8 mouse cellular contexts compared by ENCODE assay signal in genomic region chr17:34586796-34587422, GRCm38 (mm10). TPM values are rescaled to one million over a fixed set of nuclear protein-coding genes. Genes with fewer than 3 reads are reported as not detected.
A peak's percentile ranks its signal among the peaks of the same experiment; 100 is the strongest.
DNase-seq lines count a peak whose midpoint lies in the region; ATAC-seq and TF ChIP-seq lines count a peak whose summit lies in the region.

No protein-coding gene starts in this region.

- H3K9me3 ChIP-seq in hindbrain, postnatal 0 days (ENCODE audit: low read length): no peaks in the 10 kb centered on the region

- TF ChIP-seq CTCF in gastrocnemius, adult 2 months (IDR thresholded peaks at IDR 0.05): no peak
- no peak for TF ChIP-seq CTCF in hindbrain, postnatal 0 days (IDR thresholded peaks at IDR 0.05; ENCODE audit: low read depth)

- no peaks in the 10 kb centered on the region for H3K27me3 ChIP-seq in hindbrain, postnatal 0 days (ENCODE audit: insufficient read depth, low read length)

- ATAC-seq in common myeloid progenitor, adult 5-6 weeks (replicated peaks; ENCODE audit: low read depth, poor library complexity, severe bottlenecking): peak; percentile 53
- ATAC-seq in hindbrain, postnatal 0 days: peak; percentile 87

- intact Hi-C loops in gastrocnemius, adult 2 months (cut with DNase I): loop anchor here (2.0 kb wide), 1 partner anchor 656 kb away; no protein-coding TSS in a partner anchor

- no peaks in the 10 kb centered on the region for H3K36me3 ChIP-seq in hindbrain, postnatal 0 days (ENCODE audit: insufficient read depth, low read length)

- peak overlapping the region; percentile 95 for H3K4me3 ChIP-seq in gastrocnemius, adult 2 months
- H3K4me3 ChIP-seq in hindbrain, postnatal 0 days (ENCODE audit: low read length): peak overlapping the region; percentile 52

- H3K27ac ChIP-seq in gastrocnemius, adult 2 months: peak overlapping the region; percentile 99
- peak overlapping the region; percentile 91 for H3K27ac ChIP-seq in hindbrain, postnatal 0 days

- WGBS in hindbrain, postnatal 0 days: under 1% methylated on average over 38 of the region's 38 CpGs

- H3K9ac ChIP-seq in hindbrain, postnatal 0 days (replicated peaks; ENCODE audit: low read length): peak overlapping the region; percentile 68

- peak; percentile 87 to 92 for DNase-seq in adrenal gland, adult (ENCODE audit: inconsistent age in 2 of 2, low spot score in 1 of 2)
- peak; percentile 92 for DNase-seq in gastrocnemius, adult 2 months
- peak; percentile 93 for DNase-seq in hindbrain, postnatal 0 days (ENCODE audit: low spot score)
- DNase-seq in left cerebral cortex, adult 8-10 months (ENCODE audit: low spot score in 2 of 2): peak; percentile 83 to 91
- DNase-seq in lung, postnatal 4 days: peak; percentile 90 to 92
- peak; percentile 74 for DNase-seq in retina, postnatal 7 days (ENCODE audit: low read depth, low spot score)
- DNase-seq in urinary bladder, postnatal 10 days (ENCODE audit: low spot score): peak; percentile 57

- H3K4me2 ChIP-seq in hindbrain, postnatal 0 days (ENCODE audit: low read depth, low read length): peak overlapping the region; percentile 86

- peaks cover 13% of the 10 kb centered on the region for H3K4me1 ChIP-seq in hindbrain, postnatal 0 days (ENCODE audit: insufficient read depth, low read length)

RNA-seq across cellular contexts. Expression of gene Gpsm3, which starts 2.7 kb away (rescaled TPM):
- total RNA-seq in common myeloid progenitor, adult 5-6 weeks (2017): 11.3 and 22.4 TPM in 2 replicates
- total RNA-seq in gastrocnemius, adult 2 months (2021): 1 to 10 TPM; 1.8 to 2.4 TPM
- 3.4 and 4.8 TPM in 2 replicates for total RNA-seq in hindbrain, postnatal 0 days (2014; rRNA removed)
- 4.8 and 5.4 TPM in 2 replicates for polyA plus RNA-seq in hindbrain, postnatal 0 days (2015; fragmentation: Nextera tagmentation; extraction: Ambion mirVana)
- total RNA-seq in left cerebral cortex, adult 8-10 months (2022): 1 to 10 TPM; 2.1 to 4.2 (median 3.4) TPM

RNA-seq across cellular contexts. Expression of gene Pbx2, which starts 4.2 kb away (rescaled TPM):
- total RNA-seq in common myeloid progenitor, adult 5-6 weeks (2017): 22.5 and 29.4 TPM in 2 replicates
- total RNA-seq in gastrocnemius, adult 2 months (2021): 10 to 100 TPM; 14.0 to 14.6 TPM
- 63.1 and 67.1 TPM in 2 replicates for total RNA-seq in hindbrain, postnatal 0 days (2014; rRNA removed)
- polyA plus RNA-seq in hindbrain, postnatal 0 days (2015; fragmentation: Nextera tagmentation; extraction: Ambion mirVana): 6.2 and 7.5 TPM in 2 replicates
- 10 to 100 TPM; 59.5 to 66.5 (median 62.6) TPM for total RNA-seq in left cerebral cortex, adult 8-10 months (2022)

RNA-seq across cellular contexts. Expression of gene Ager, which starts 10.8 kb away (rescaled TPM):
- total RNA-seq in common myeloid progenitor, adult 5-6 weeks (2017): 0.73 and 1.4 TPM in 2 replicates
- under 1 TPM in 1 of 2 experiments, not detected in 1; 0.31 TPM for total RNA-seq in gastrocnemius, adult 2 months (2021)
- 1.8 and 2.0 TPM in 2 replicates for total RNA-seq in hindbrain, postnatal 0 days (2014; rRNA removed)
- polyA plus RNA-seq in hindbrain, postnatal 0 days (2015; fragmentation: Nextera tagmentation; extraction: Ambion mirVana): 1.7 and 2.5 TPM in 2 replicates
- under 1 TPM; 0.39 to 0.83 (median 0.54) TPM for total RNA-seq in left cerebral cortex, adult 8-10 months (2022)

RNA-seq across cellular contexts. Expression of gene Rnf5, which starts 16.6 kb away (rescaled TPM):
- 13.2 and 14.4 TPM in 2 replicates for total RNA-seq in common myeloid progenitor, adult 5-6 weeks (2017)
- total RNA-seq in gastrocnemius, adult 2 months (2021): 10 to 100 TPM; 16.8 to 24.0 TPM
- 61.9 and 65.3 TPM in 2 replicates for total RNA-seq in hindbrain, postnatal 0 days (2014; rRNA removed)
- polyA plus RNA-seq in hindbrain, postnatal 0 days (2015; fragmentation: Nextera tagmentation; extraction: Ambion mirVana): 223 and 233 TPM in 2 replicates
- total RNA-seq in left cerebral cortex, adult 8-10 months (2022): 10 to 100 TPM; 73.3 to 77.6 (median 76.0) TPM

RNA-seq across cellular contexts. Expression of gene Agpat1, which starts 17.2 kb away (rescaled TPM):
- total RNA-seq in common myeloid progenitor, adult 5-6 weeks (2017): 17.8 and 39.7 TPM in 2 replicates
- 10 to 100 TPM; 75.6 to 75.7 TPM for total RNA-seq in gastrocnemius, adult 2 months (2021)
- total RNA-seq in hindbrain, postnatal 0 days (2014; rRNA removed): 306 and 322 TPM in 2 replicates
- polyA plus RNA-seq in hindbrain, postnatal 0 days (2015; fragmentation: Nextera tagmentation; extraction: Ambion mirVana): 97.7 and 98.4 TPM in 2 replicates
- total RNA-seq in left cerebral cortex, adult 8-10 months (2022): 100 to 1,000 TPM; 150 to 164 (median 155) TPM

Comparison
In these comparisons a context has a peak if more than half of its experiments do, and no peak if none do; other contexts are left out.
1. Peak in every context shown above with its lines: DNase-seq, ATAC-seq, H3K4me3 ChIP-seq and H3K27ac ChIP-seq.